Mouse (Mus musculus) neural tube, embryonic 14.5 days (tissue): ENCODE measurements at regions not wholly inside any gene's neighbourhood (a gene's known extent, or its start where the extent isn't known, plus 50 kb on each side); places are given as distances from the start of the nearest gene placed in this dataset.

ENCODE experiments used
- ATAC-seq: fragments of 200-750 bp; cut with Nextera tagmentation; 2 replicates; pipeline ENCODE4 v1.8.0; 2017; ENCODE audit warnings: low read depth, mild to moderate bottlenecking, moderate TSS enrichment, moderate library complexity
- H3K27ac ChIP-seq: fragments of 300-500 bp; sonication (generic); 2 replicates; pipeline ENCODE4 v1.5.1; 2014; ENCODE audit warnings: low read depth, mild to moderate bottlenecking, control low read depth, low read length, moderate library complexity, mixed read lengths
- H3K27me3 ChIP-seq: fragments of 300-500 bp; sonication (generic); 2 replicates; pipeline ENCODE4 v1.6.1; 2014; ENCODE audit warnings: low read length; ENCODE audit not compliant: control insufficient read depth, insufficient read depth
- H3K36me3 ChIP-seq: fragments of 300-500 bp; sonication (generic); 2 replicates; pipeline ENCODE4 v1.6.1; 2014; ENCODE audit warnings: low read length, mixed read lengths; ENCODE audit not compliant: control insufficient read depth, insufficient read depth
- H3K4me1 ChIP-seq: fragments of 300-500 bp; sonication (generic); 2 replicates; pipeline ENCODE4 v1.6.1; 2014; ENCODE audit warnings: low read length; ENCODE audit not compliant: control insufficient read depth, insufficient read depth
- H3K4me2 ChIP-seq: fragments of 300-500 bp; sonication (generic); 2 replicates; pipeline ENCODE4 v1.6.1; 2014; ENCODE audit warnings: mild to moderate bottlenecking, low read depth, low read length, control low read depth
- H3K4me3 ChIP-seq: fragments of 300-500 bp; sonication (generic); 2 replicates; pipeline ENCODE4 v1.5.1; 2014; ENCODE audit warnings: low read depth, low read length, control low read depth, mixed read lengths
- H3K9ac ChIP-seq: fragments of 300-500 bp; sonication (generic); replicated peaks from 2 replicates; pipeline ENCODE4 v1.6.1; 2014; ENCODE audit warnings: low read depth, mild to moderate bottlenecking, control low read depth, low read length, mixed read lengths
- H3K9me3 ChIP-seq: fragments of 300-500 bp; sonication (generic); 2 replicates; pipeline ENCODE4 v1.6.1; 2016; ENCODE audit warnings: low read length; ENCODE audit not compliant: control insufficient read depth
- WGBS: fragments of 180-500 bp; shearing (Covaris S2); extraction: QIAGEN DNeasy Blood & Tissue Kit; methylation state at CpG from one replicate; pipeline ENCODE4 v1.1.7; 2014; 5-methylcytosine and 5-hydroxymethylcytosine counted together

- H3K9ac ChIP-seq: no peak overlapping the region
- no peaks in the 10 kb centered on the region for H3K27me3 ChIP-seq
- WGBS: 67% methylated on average over 5 of the region's 5 CpGs
- H3K36me3 ChIP-seq: no peaks in the 10 kb centered on the region
- no peaks in the 10 kb centered on the region for H3K9me3 ChIP-seq
- H3K4me2 ChIP-seq: no peak overlapping the region
- ATAC-seq: no peak
- no peak overlapping the region for H3K27ac ChIP-seq
- no peaks in the 10 kb centered on the region for H3K4me1 ChIP-seq
- no peak overlapping the region for H3K4me3 ChIP-seq
These were observed 1065.3 kb downstream of the A830018L16Rik start for GRCm38 (mm10) chr1:12478983-12479763.

- Histone ChIP-seq H3K4me2 (no peak overlapping the region), H3K27ac (no peak overlapping the region), H3K36me3 (no peaks in the 10 kb centered on the region), H3K9ac (no peak overlapping the region), H3K4me3 (no peak overlapping the region), H3K4me1 (no peaks in the 10 kb centered on the region), H3K27me3 (no peaks in the 10 kb centered on the region), H3K9me3 (no peaks in the 10 kb centered on the region)
- WGBS: 73% methylated on average over 3 of the region's 3 CpGs
- no peak for ATAC-seq
These were observed 1086.5 kb downstream of the A830018L16Rik start for GRCm38 (mm10) chr1:12500442-12500841.

GRCm38 (mm10) chr1:12507997-12508396 is 1094.1 kb downstream of the A830018L16Rik start:
- no peak overlapping the region for H3K27ac ChIP-seq
- H3K36me3 ChIP-seq: no peaks in the 10 kb centered on the region
- H3K9me3 ChIP-seq: no peaks in the 10 kb centered on the region
- no peaks in the 10 kb centered on the region for H3K27me3 ChIP-seq
- ATAC-seq: 0 out of 2 replicates have a peak, but pooled peaks have one; percentile 33
- H3K4me1 ChIP-seq: no peaks in the 10 kb centered on the region
- WGBS: 67% methylated on average over 3 of the region's 3 CpGs
- H3K4me3 ChIP-seq: no peak overlapping the region
- H3K4me2 ChIP-seq: no peak overlapping the region
- H3K9ac ChIP-seq: no peak overlapping the region

- Histone ChIP-seq H3K27me3 (no peaks in the 10 kb centered on the region), H3K27ac (no peak overlapping the region), H3K4me3 (no peak overlapping the region), H3K9ac (no peak overlapping the region), H3K36me3 (no peaks in the 10 kb centered on the region), H3K4me1 (no peaks in the 10 kb centered on the region), H3K4me2 (no peak overlapping the region), H3K9me3 (no peaks in the 10 kb centered on the region)
- WGBS: 31% methylated on average over 10 of the region's 10 CpGs
- ATAC-seq: peak; percentile 68; the same call in 1 of the 2 replicates
These were observed 1096.4 kb downstream of the A830018L16Rik start for GRCm38 (mm10) chr1:12510129-12510816.

GRCm38 (mm10) chr1:12519601-12520000 is 1105.7 kb downstream of the A830018L16Rik start:
- no peak overlapping the region for H3K4me2 ChIP-seq
- H3K9ac ChIP-seq: no peak overlapping the region
- WGBS: 88% methylated on average over 4 of the region's 4 CpGs
- no peaks in the 10 kb centered on the region for H3K9me3 ChIP-seq
- H3K27me3 ChIP-seq: no peaks in the 10 kb centered on the region
- no peaks in the 10 kb centered on the region for H3K4me1 ChIP-seq
- H3K36me3 ChIP-seq: no peaks in the 10 kb centered on the region
- no peak for ATAC-seq
- no peak overlapping the region for H3K4me3 ChIP-seq
- no peak overlapping the region for H3K27ac ChIP-seq

- no peaks in the 10 kb centered on the region for H3K4me1 ChIP-seq
- no peaks in the 10 kb centered on the region for H3K9me3 ChIP-seq
- 79% methylated on average over 4 of the region's 4 CpGs for WGBS
These were observed 1142.0 kb downstream of the A830018L16Rik start for GRCm38 (mm10) chr1:12555859-12556258.

GRCm38 (mm10) chr1:12571755-12572358 is 1158.0 kb downstream of the A830018L16Rik start:
- H3K9me3 ChIP-seq: no peaks in the 10 kb centered on the region
- H3K27me3 ChIP-seq: no peaks in the 10 kb centered on the region
- H3K36me3 ChIP-seq: no peaks in the 10 kb centered on the region
- no peak overlapping the region for H3K4me2 ChIP-seq
- no peaks in the 10 kb centered on the region for H3K4me1 ChIP-seq
- no peak overlapping the region for H3K27ac ChIP-seq
- H3K4me3 ChIP-seq: no peak overlapping the region
- WGBS: 52% methylated on average over 7 of the region's 7 CpGs
- ATAC-seq: no peak
- H3K9ac ChIP-seq: no peak overlapping the region

More at GRCm38 (mm10) chr1:12555859-12556258, 1142.0 kb downstream of the A830018L16Rik start:
- ATAC-seq: no peak
- Histone ChIP-seq H3K27me3 (no peaks in the 10 kb centered on the region), H3K27ac (no peak overlapping the region), H3K36me3 (no peaks in the 10 kb centered on the region), H3K4me3 (no peak overlapping the region), H3K4me2 (no peak overlapping the region), H3K9ac (no peak overlapping the region)

- 83% methylated on average over 4 of the region's 4 CpGs for WGBS
- H3K4me1 ChIP-seq: no peaks in the 10 kb centered on the region
- no peak overlapping the region for H3K27ac ChIP-seq
- ATAC-seq: no peak
- H3K4me3 ChIP-seq: no peak overlapping the region
- no peaks in the 10 kb centered on the region for H3K9me3 ChIP-seq
- no peaks in the 10 kb centered on the region for H3K27me3 ChIP-seq
- H3K9ac ChIP-seq: no peak overlapping the region
- no peak overlapping the region for H3K4me2 ChIP-seq
- H3K36me3 ChIP-seq: no peaks in the 10 kb centered on the region
These were observed 1158.9 kb downstream of the A830018L16Rik start for GRCm38 (mm10) chr1:12572770-12573169.

- Histone ChIP-seq H3K4me1 (no peaks in the 10 kb centered on the region), H3K36me3 (no peaks in the 10 kb centered on the region), H3K27me3 (no peaks in the 10 kb centered on the region), H3K27ac (no peak overlapping the region), H3K9ac (no peak overlapping the region), H3K9me3 (no peaks in the 10 kb centered on the region), H3K4me2 (no peak overlapping the region), H3K4me3 (no peak overlapping the region)
- 91% methylated on average over 5 of the region's 5 CpGs for WGBS
- no peak for ATAC-seq
These were observed 1160.4 kb downstream of the A830018L16Rik start for GRCm38 (mm10) chr1:12574274-12574673.
